Mouse (Mus musculus): ENCODE measurements at regions not wholly inside any gene's neighbourhood (a gene's known extent, or its start where the extent isn't known, plus 50 kb on each side); places are given as distances from the start of the nearest gene placed in this dataset.

GRCm38 (mm10) chr7:130015375-130016014 lies 423.8 kb downstream of the Wdr11 start:
- 40% methylated on average over 5 of the region's 5 CpGs for WGBS (ENCODE audit: insufficient replicate concordance)
- no peaks in the 10 kb centered on the region for H3K36me3 ChIP-seq (ENCODE audit: control insufficient read depth, insufficient read depth, low read length)
- ATAC-seq (replicated peaks; ENCODE audit: insufficient number of reproducible peaks, low FRiP score, low TSS enrichment) = no peak

DNA sequence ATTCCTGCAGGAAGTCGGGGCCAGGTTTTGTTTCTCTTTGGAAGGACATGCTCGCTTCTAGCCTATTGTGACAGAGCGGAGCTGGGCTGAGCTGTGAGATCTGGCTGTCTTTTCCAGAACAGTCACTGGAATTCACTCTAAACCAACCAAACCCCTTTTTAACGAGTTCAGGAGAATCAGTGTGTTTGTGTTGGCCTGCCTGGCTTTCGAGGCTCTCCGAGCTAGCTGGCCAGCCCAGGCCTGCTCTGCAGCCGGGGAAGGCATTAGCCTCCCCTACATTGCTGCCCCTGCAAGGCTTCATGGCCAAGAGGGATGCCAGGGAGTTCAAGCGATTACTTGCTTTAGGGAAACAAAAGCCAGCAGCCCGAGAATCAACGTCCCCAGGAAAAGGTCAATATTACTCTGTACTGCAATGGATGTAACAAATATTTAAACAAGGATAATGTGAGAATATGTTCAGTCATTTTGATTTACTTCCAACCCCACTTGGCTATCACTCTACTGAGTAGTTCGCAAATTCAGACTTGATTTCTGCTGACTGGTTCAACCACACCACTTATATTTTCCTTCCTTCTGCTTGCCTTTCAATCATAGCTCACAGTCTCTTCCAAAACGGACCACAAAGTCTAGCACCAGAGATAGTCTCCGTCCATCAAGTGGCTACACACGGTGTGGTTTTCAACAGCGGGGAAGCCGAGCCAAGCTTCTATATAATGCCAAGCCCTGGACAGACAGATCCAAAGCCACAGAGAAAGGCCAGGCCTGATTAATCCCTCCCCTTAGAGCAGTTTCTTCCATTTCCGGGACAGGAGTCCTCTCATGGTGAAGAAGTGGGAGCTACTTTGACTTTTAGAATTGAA lies 424.6 kb downstream of the Wdr11 start:
- Histone ChIP-seq H3K9ac (ENCODE audit: low read depth, low read length) (no peak overlapping the region), H3K27ac (ENCODE audit: low read depth, low read length) (peak overlapping the region; percentile 50), H3K4me2 (peak overlapping the region; percentile 11; the same call in 1 of the 2 replicates), H3K9me3 (replicated peaks; ENCODE audit: control insufficient read depth, low read length) (no peaks in the 10 kb centered on the region), H3K36me3 (ENCODE audit: control insufficient read depth, insufficient read depth, low read length) (no peaks in the 10 kb centered on the region), H3K27me3 (ENCODE audit: control insufficient read depth, insufficient read depth, low read length) (no peaks in the 10 kb centered on the region), H3K4me3 (ENCODE audit: low read depth, low read length) (no peak overlapping the region), H3K4me1 (ENCODE audit: control insufficient read depth, insufficient read depth, low read length) (peaks cover 24% of the 10 kb centered on the region)
- no peak for ATAC-seq (replicated peaks; ENCODE audit: insufficient number of reproducible peaks, low FRiP score, low TSS enrichment)
- 55% methylated on average over 17 of the region's 17 CpGs for WGBS (ENCODE audit: insufficient replicate concordance)

More at GRCm38 (mm10) chr7:130015375-130016014, 423.8 kb downstream of the Wdr11 start:
- H3K9ac ChIP-seq (ENCODE audit: low read depth, low read length) = no peak overlapping the region
- H3K4me2 ChIP-seq = no peak overlapping the region
- no peaks in the 10 kb centered on the region for H3K9me3 ChIP-seq (replicated peaks; ENCODE audit: control insufficient read depth, low read length)
- H3K27me3 ChIP-seq (ENCODE audit: control insufficient read depth, insufficient read depth, low read length) = no peaks in the 10 kb centered on the region
- peak overlapping the region; percentile 50; the same call in 1 of the 2 replicates for H3K27ac ChIP-seq (ENCODE audit: low read depth, low read length)
- peaks cover 24% of the 10 kb centered on the region for H3K4me1 ChIP-seq (ENCODE audit: control insufficient read depth, insufficient read depth, low read length)
- H3K4me3 ChIP-seq (ENCODE audit: low read depth, low read length) = no peak overlapping the region

DNA sequence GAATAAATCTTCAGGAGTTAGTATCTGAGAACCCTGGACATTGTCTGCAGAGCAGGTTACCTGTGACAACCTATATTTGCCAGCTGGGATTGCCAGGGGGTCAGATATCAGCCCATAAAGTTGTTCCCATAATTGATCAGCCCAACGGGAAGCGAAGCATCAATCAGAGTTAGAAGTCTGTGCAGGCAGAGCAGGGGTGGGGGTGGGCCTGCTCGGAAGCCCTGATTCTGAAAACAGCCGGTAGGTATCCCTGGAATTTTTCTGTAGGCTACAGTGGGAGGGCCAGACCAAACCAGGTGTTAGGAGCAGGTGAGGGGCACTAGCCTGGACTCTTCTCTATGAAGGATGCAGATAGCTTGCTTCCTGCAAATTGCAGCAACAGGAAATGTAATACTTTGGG lies 427.2 kb downstream of the Wdr11 start:
- Histone ChIP-seq H3K36me3 (ENCODE audit: control insufficient read depth, insufficient read depth, low read length) (no peaks in the 10 kb centered on the region), H3K4me3 (ENCODE audit: low read depth, low read length) (no peak overlapping the region), H3K4me2 (no peak overlapping the region), H3K27me3 (ENCODE audit: control insufficient read depth, insufficient read depth, low read length) (no peaks in the 10 kb centered on the region), H3K27ac (ENCODE audit: low read depth, low read length) (no peak overlapping the region), H3K4me1 (ENCODE audit: control insufficient read depth, insufficient read depth, low read length) (peaks cover 18% of the 10 kb centered on the region), H3K9me3 (replicated peaks; ENCODE audit: control insufficient read depth, low read length) (no peaks in the 10 kb centered on the region), H3K9ac (ENCODE audit: low read depth, low read length) (no peak overlapping the region)
- ATAC-seq (replicated peaks; ENCODE audit: insufficient number of reproducible peaks, low FRiP score, low TSS enrichment) = no peak
- WGBS (ENCODE audit: insufficient replicate concordance) = 35% methylated on average over 4 of the region's 4 CpGs

DNA sequence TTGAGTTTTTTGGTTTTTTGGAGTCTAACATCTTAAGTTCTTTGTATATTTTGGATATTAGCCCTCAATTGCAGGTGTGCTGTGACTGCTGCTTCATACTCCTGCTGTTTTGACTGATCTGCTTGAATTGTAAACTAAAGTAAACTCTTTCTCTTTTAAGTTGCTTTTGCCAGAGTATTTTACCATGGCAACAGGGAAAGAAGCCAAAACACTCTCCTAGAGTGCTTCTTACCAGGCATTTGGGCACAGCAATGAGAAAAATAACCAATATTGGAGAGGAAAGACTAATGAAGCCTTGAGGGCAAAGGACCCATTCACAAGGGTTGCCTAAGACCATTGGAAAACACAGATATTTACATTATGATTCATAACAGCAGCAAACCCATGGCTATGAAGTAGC lies 437.3 kb downstream of the Wdr11 start:
- Histone ChIP-seq H3K27ac (ENCODE audit: low read depth, low read length) (no peak overlapping the region), H3K4me2 (no peak overlapping the region), H3K9ac (ENCODE audit: low read depth, low read length) (no peak overlapping the region), H3K4me1 (ENCODE audit: control insufficient read depth, insufficient read depth, low read length) (no peaks in the 10 kb centered on the region), H3K9me3 (replicated peaks; ENCODE audit: control insufficient read depth, low read length) (no peaks in the 10 kb centered on the region), H3K36me3 (ENCODE audit: control insufficient read depth, insufficient read depth, low read length) (no peaks in the 10 kb centered on the region), H3K4me3 (ENCODE audit: low read depth, low read length) (no peak overlapping the region), H3K27me3 (ENCODE audit: control insufficient read depth, insufficient read depth, low read length) (no peaks in the 10 kb centered on the region)
- ATAC-seq (replicated peaks; ENCODE audit: insufficient number of reproducible peaks, low FRiP score, low TSS enrichment) = no peak

DNA sequence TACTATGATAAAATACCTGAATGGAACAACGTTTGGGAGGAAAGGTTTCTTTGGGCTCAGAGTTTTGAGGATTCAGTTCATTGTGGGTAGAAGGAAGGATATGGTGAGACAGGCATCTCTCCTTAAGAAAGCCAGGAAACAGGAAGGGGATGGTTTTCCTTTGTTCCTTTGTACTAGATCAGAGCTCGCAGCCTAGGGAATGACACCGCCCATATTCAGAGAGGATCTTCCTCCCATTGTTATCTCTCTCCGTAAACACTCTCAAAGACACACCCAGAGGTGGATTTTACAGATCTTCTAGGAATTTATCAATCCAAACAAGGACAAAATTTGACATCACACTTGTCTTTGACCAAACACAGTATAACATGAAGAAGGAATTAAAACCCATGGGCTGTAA lies 439.0 kb downstream of the Wdr11 start:
- Histone ChIP-seq H3K9ac (ENCODE audit: low read depth, low read length) (no peak overlapping the region), H3K27me3 (ENCODE audit: control insufficient read depth, insufficient read depth, low read length) (no peaks in the 10 kb centered on the region), H3K27ac (ENCODE audit: low read depth, low read length) (no peak overlapping the region), H3K4me3 (ENCODE audit: low read depth, low read length) (no peak overlapping the region), H3K4me2 (no peak overlapping the region), H3K9me3 (replicated peaks; ENCODE audit: control insufficient read depth, low read length) (no peaks in the 10 kb centered on the region), H3K4me1 (ENCODE audit: control insufficient read depth, insufficient read depth, low read length) (no peaks in the 10 kb centered on the region), H3K36me3 (ENCODE audit: control insufficient read depth, insufficient read depth, low read length) (no peaks in the 10 kb centered on the region)
- no peak for ATAC-seq (replicated peaks; ENCODE audit: insufficient number of reproducible peaks, low FRiP score, low TSS enrichment)
- 79% methylated on average over 4 of the region's 4 CpGs for WGBS (ENCODE audit: insufficient replicate concordance)

- H3K4me1 ChIP-seq (ENCODE audit: control insufficient read depth, insufficient read depth, low read length) = no peaks in the 10 kb centered on the region
- WGBS (ENCODE audit: insufficient replicate concordance) = 76% methylated on average over 5 of the region's 5 CpGs
- no peak overlapping the region for H3K27ac ChIP-seq (ENCODE audit: low read depth, low read length)
- no peak overlapping the region for H3K4me2 ChIP-seq
- H3K4me3 ChIP-seq (ENCODE audit: low read depth, low read length) = no peak overlapping the region
- H3K9me3 ChIP-seq (replicated peaks; ENCODE audit: control insufficient read depth, low read length) = no peaks in the 10 kb centered on the region
- H3K36me3 ChIP-seq (ENCODE audit: control insufficient read depth, insufficient read depth, low read length) = no peaks in the 10 kb centered on the region
- ATAC-seq (replicated peaks; ENCODE audit: insufficient number of reproducible peaks, low FRiP score, low TSS enrichment) = no peak
- no peaks in the 10 kb centered on the region for H3K27me3 ChIP-seq (ENCODE audit: control insufficient read depth, insufficient read depth, low read length)
- no peak overlapping the region for H3K9ac ChIP-seq (ENCODE audit: low read depth, low read length)
Measured at GRCm38 (mm10) chr7:130036235-130036634, 444.6 kb downstream of the Wdr11 start.

DNA sequence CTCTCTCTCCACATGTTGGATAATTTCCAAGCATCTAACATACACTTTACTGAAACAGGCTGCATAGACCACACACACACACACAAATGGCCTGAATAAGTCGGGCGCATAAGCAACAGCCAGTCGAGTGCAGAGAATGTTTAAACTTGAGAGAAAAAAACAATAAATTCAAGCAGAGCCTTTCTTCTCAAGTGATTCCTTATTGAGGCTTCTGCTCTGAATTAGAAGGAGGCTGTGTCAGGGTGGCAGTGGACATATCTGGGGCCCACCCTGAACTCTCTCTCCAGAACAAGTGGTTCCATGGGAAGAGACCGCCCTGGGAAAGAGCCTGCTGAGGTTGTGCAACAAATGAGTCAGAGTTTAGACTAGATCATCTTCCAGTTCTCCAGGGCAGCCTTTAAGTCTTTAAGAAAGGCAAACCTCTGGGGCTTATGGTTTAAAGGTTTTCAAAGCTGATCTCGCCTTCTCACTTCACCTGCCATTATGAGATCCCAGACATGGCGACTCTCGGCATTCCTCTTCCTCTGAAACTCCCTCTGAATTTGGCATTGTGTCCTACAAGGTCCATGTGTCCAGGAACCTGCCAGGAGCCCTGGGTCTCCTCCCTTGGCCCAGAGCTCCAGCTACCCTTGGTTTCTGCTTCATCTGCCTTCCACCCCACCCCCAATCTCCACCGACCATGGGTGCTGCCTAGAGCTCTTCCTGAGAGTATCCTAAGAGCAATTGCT lies 445.3 kb downstream of the Wdr11 start:
- H3K27me3 ChIP-seq (ENCODE audit: control insufficient read depth, insufficient read depth, low read length) = no peaks in the 10 kb centered on the region
- H3K4me2 ChIP-seq = no peak overlapping the region
- WGBS (ENCODE audit: insufficient replicate concordance) = 83% methylated on average over 8 of the region's 8 CpGs
- H3K4me3 ChIP-seq (ENCODE audit: low read depth, low read length) = no peak overlapping the region
- no peak for ATAC-seq (replicated peaks; ENCODE audit: insufficient number of reproducible peaks, low FRiP score, low TSS enrichment)
- peaks cover 4% of the 10 kb centered on the region; the same call in 1 of the 2 replicates for H3K4me1 ChIP-seq (ENCODE audit: control insufficient read depth, insufficient read depth, low read length)
- H3K9me3 ChIP-seq (replicated peaks; ENCODE audit: control insufficient read depth, low read length) = no peaks in the 10 kb centered on the region
- no peak overlapping the region for H3K27ac ChIP-seq (ENCODE audit: low read depth, low read length)
- H3K36me3 ChIP-seq (ENCODE audit: control insufficient read depth, insufficient read depth, low read length) = no peaks in the 10 kb centered on the region
- H3K9ac ChIP-seq (ENCODE audit: low read depth, low read length) = no peak overlapping the region

DNA sequence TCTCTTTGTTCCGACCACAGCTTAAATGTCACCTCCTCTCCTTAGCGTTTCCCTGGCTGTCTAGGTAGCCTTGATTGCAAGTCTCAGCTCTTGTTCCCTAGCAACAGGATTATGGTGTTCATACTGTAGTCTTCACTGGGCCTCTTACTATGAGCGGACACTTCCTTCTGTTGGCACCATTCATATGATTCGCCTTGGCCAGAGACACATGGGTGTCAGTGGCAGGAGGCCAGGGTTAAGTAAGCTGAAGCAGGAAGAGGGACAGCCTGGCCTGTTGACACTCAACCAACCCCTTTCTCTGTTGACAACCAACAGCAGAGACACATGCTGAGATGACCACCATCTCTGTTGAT lies 445.9 kb downstream of the Wdr11 start:
- Histone ChIP-seq H3K4me2 (no peak overlapping the region), H3K27me3 (ENCODE audit: control insufficient read depth, insufficient read depth, low read length) (no peaks in the 10 kb centered on the region), H3K9ac (ENCODE audit: low read depth, low read length) (no peak overlapping the region), H3K36me3 (ENCODE audit: control insufficient read depth, insufficient read depth, low read length) (no peaks in the 10 kb centered on the region), H3K4me1 (ENCODE audit: control insufficient read depth, insufficient read depth, low read length) (peaks cover 4% of the 10 kb centered on the region; the same call in 1 of the 2 replicates), H3K9me3 (replicated peaks; ENCODE audit: control insufficient read depth, low read length) (no peaks in the 10 kb centered on the region), H3K27ac (ENCODE audit: low read depth, low read length) (no peak overlapping the region), H3K4me3 (ENCODE audit: low read depth, low read length) (no peak overlapping the region)
- WGBS (ENCODE audit: insufficient replicate concordance) = 61% methylated on average over 4 of the region's 4 CpGs
- ATAC-seq (replicated peaks; ENCODE audit: insufficient number of reproducible peaks, low FRiP score, low TSS enrichment) = no peak

Measured in heart, embryonic 11.5 days (tissue).